Comparison of ENCODE assay signal across 9 mouse cellular contexts in the genomic region with DNA sequence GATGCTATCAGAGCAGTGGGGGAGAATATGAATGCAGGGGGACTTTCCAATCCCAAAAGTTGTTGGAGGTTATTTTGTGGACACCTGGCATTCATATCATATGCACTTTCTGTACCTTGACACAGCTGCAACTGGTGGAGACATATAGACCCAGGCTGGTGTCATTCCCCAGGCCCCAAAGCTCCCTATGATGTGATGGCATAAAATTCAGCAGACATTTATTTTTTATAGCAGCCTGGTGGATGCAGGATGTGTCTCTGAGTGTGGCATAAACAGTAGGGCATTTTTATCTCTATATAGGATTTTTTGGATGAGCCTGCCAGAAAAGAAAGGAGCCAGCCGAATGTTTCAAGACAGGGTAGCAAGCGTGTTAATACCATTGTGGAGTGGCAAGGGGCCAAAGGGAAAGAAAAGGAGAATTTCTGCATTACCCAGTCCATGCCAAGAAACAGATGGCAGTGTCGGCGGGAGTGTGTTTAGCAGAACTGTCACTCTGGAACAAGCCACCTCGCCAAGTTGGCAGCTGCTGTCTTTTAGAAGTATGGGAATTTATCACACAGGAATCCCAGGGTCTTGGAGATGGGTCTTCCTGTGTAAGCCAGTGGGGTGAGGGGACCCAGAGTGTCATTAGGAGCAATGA.
DNase-seq lines count a peak whose midpoint lies in the region; ATAC-seq and TF ChIP-seq lines count a peak whose summit lies in the region.
"Had no signal": no experiment of that assay in that cellular context is flagged by ENCODE, and none has a peak within 500 bp of the region (broad histone marks: within the 10 kb centered on the region; RNA-seq: fewer than 3 reads in every experiment).

No protein-coding gene starts in this region.

- no peak overlapping the region for H3K4me3 ChIP-seq in midbrain, embryonic 14.5 days (replicated peaks; ENCODE audit: low read depth, low read length)
- no peak overlapping the region for H3K4me3 ChIP-seq in midbrain, embryonic 11.5 days (ENCODE audit: low read depth, low read length)
- no peak overlapping the region for H3K4me3 ChIP-seq in left cerebral cortex, adult 2 months
- H3K4me3 ChIP-seq: heart, embryonic 12.5 days had no signal

- no peaks in the 10 kb centered on the region for H3K9me3 ChIP-seq in midbrain, embryonic 14.5 days (ENCODE audit: control insufficient read depth, low read length)
- H3K9me3 ChIP-seq in midbrain, embryonic 11.5 days (ENCODE audit: control insufficient read depth, low read length) = no peaks in the 10 kb centered on the region

- no peaks in the 10 kb centered on the region for H3K27me3 ChIP-seq in midbrain, embryonic 14.5 days (ENCODE audit: control insufficient read depth, insufficient read depth, low read length)
- H3K27me3 ChIP-seq in midbrain, embryonic 11.5 days (ENCODE audit: control insufficient read depth, insufficient read depth, low read length) = no peaks in the 10 kb centered on the region
- H3K27me3 ChIP-seq: heart, embryonic 12.5 days had no signal

- TF ChIP-seq CTCF in left cerebral cortex, adult 2 months (IDR thresholded peaks at IDR 0.05) = no peak; the same call in 1 of the 2 replicates

- ATAC-seq in midbrain, embryonic 14.5 days (ENCODE audit: low FRiP score, low TSS enrichment) = peak; percentile 79
- no peak for ATAC-seq in midbrain, embryonic 11.5 days (ENCODE audit: low FRiP score)
- peak; percentile 98 for ATAC-seq in frontal cortex, adult (ENCODE audit: low TSS enrichment)

- DNase-seq in midbrain, embryonic 14.5 days = peak; percentile 80
- DNase-seq in midbrain, embryonic 11.5 days (ENCODE audit: low spot score, missing footprints) = no peak
- peak; percentile 78 to 85 for DNase-seq in left cerebral cortex, adult 2 months (ENCODE audit: extremely low spot score in 1 of 2, low spot score in 2 of 2)
- peak; percentile 81 for DNase-seq in right cerebral cortex, postnatal 4 days
- DNase-seq in B cell, adult 2 months = no peak
- DNase-seq in retina, postnatal 1 day = no peak
- no peak for DNase-seq in kidney, postnatal 36 days

- intact Hi-C loops in left cerebral cortex, adult 2 months (cut with DNase I) = loop anchor here (10.0 kb wide), 1 partner anchor 1193 kb away; no protein-coding TSS in a partner anchor

- no peak overlapping the region for H3K27ac ChIP-seq in midbrain, embryonic 14.5 days (replicated peaks; ENCODE audit: low read depth, low read length)
- H3K27ac ChIP-seq in midbrain, embryonic 11.5 days (ENCODE audit: low read depth, low read length) = no peak overlapping the region
- H3K27ac ChIP-seq in left cerebral cortex, adult 2 months = peak overlapping the region; percentile 7; the same call in 1 of the 2 replicates

- no peaks in the 10 kb centered on the region for H3K4me1 ChIP-seq in midbrain, embryonic 14.5 days (ENCODE audit: control insufficient read depth, insufficient read depth, low read length)
- no peaks in the 10 kb centered on the region for H3K4me1 ChIP-seq in midbrain, embryonic 11.5 days (ENCODE audit: control insufficient read depth, insufficient read depth, low read length)
- H3K4me1 ChIP-seq: heart, embryonic 12.5 days had no signal

- WGBS in midbrain, embryonic 14.5 days = 36% methylated on average over 5 of the region's 5 CpGs
- WGBS in midbrain, embryonic 11.5 days = 86% methylated on average over 5 of the region's 5 CpGs

- no peaks in the 10 kb centered on the region for H3K36me3 ChIP-seq in midbrain, embryonic 14.5 days (ENCODE audit: control insufficient read depth, insufficient read depth, low read length)
- no peaks in the 10 kb centered on the region for H3K36me3 ChIP-seq in midbrain, embryonic 11.5 days (ENCODE audit: control insufficient read depth, insufficient read depth, low read length)
- H3K36me3 ChIP-seq: heart, embryonic 12.5 days had no signal

- no peak overlapping the region for H3K9ac ChIP-seq in midbrain, embryonic 14.5 days (replicated peaks; ENCODE audit: low read length)
- H3K9ac ChIP-seq in midbrain, embryonic 11.5 days (ENCODE audit: low read length) = no peak overlapping the region
- H3K9ac ChIP-seq: heart, embryonic 12.5 days had no signal

- H3K4me2 ChIP-seq in midbrain, embryonic 14.5 days (ENCODE audit: low read length) = no peak overlapping the region
- no peak overlapping the region for H3K4me2 ChIP-seq in midbrain, embryonic 11.5 days
- H3K4me2 ChIP-seq: heart, embryonic 12.5 days had no signal

Comparison
In these comparisons a context has a peak if more than half of its experiments do, and no peak if none do; other contexts are left out.
1. DNase-seq: peak in midbrain, embryonic 14.5 days (single experiment), left cerebral cortex, adult 2 months (2 of 2) and right cerebral cortex, postnatal 4 days (single experiment); none in midbrain, embryonic 11.5 days (single experiment), B cell, adult 2 months (0 of 2), retina, postnatal 1 day (single experiment) and kidney, postnatal 36 days (0 of 2).